Mouse (Mus musculus): ENCODE data around the gene Etaa1. TPM values are rescaled to one million over a fixed set of nuclear protein-coding genes. Genes with fewer than 3 reads are reported as not detected.
"Not testable (repeated sequence)": the region's sequence is repeated elsewhere in the genome, so short reads cannot be mapped to it uniquely, and the experiment has no call there.

Etaa1 gene
- 1 to 10 TPM; 7.4 to 9.0 (median 8.3) TPM for total RNA-seq (2022)

- DNase-seq (ENCODE audit: low spot score in 2 of 2), result peak; percentile 82 to 89
Observed at GRCm38 (mm10) chr11:17953231-17954134, at the start of gene Etaa1. Etaa1 (minus strand) TSS chr11:17953875.

- DNase-seq (ENCODE audit: low spot score in 2 of 2), result no peak
Observed at GRCm38 (mm10) chr11:17994151-17994550, 40.5 kb upstream of the Etaa1 start.

GRCm38 (mm10) chr11:17992311-17992710 is 38.6 kb upstream of the Etaa1 start:
- DNase-seq (ENCODE audit: low spot score in 2 of 2), result no peak

- no peak for DNase-seq (ENCODE audit: low spot score in 2 of 2)
Observed at GRCm38 (mm10) chr11:17983331-17983730, 29.7 kb upstream of the Etaa1 start.

- DNase-seq (ENCODE audit: low spot score in 2 of 2), result no peak
Observed at GRCm38 (mm10) chr11:17981246-17981645, 27.6 kb upstream of the Etaa1 start.

GRCm38 (mm10) chr11:17975581-17975980 is 21.9 kb upstream of the Etaa1 start:
- DNase-seq (ENCODE audit: low spot score in 2 of 2), result no peak

- DNase-seq (ENCODE audit: low spot score in 2 of 2), result no peak
Observed at GRCm38 (mm10) chr11:17952791-17953190, 884 bp downstream of the Etaa1 start.

- DNase-seq (ENCODE audit: low spot score in 2 of 2), result peak; percentile 10 to 53
Observed at GRCm38 (mm10) chr11:17951336-17951735, 2.3 kb downstream of the Etaa1 start.

GRCm38 (mm10) chr11:17939168-17939567 is 14.5 kb downstream of the Etaa1 start:
- DNase-seq (ENCODE audit: low spot score in 2 of 2), result no peak

- DNase-seq (ENCODE audit: low spot score in 2 of 2), result no peak
Observed at GRCm38 (mm10) chr11:17937931-17938330, 15.7 kb downstream of the Etaa1 start.

- no peak for DNase-seq (ENCODE audit: low spot score in 2 of 2)
Observed at GRCm38 (mm10) chr11:17917905-17918304, 35.8 kb downstream of the Etaa1 start.

GRCm38 (mm10) chr11:17917101-17917500 is 36.6 kb downstream of the Etaa1 start:
- DNase-seq (ENCODE audit: low spot score in 2 of 2), result no peak

GRCm38 (mm10) chr11:17916486-17916885 is 37.2 kb downstream of the Etaa1 start:
- DNase-seq (ENCODE audit: low spot score in 2 of 2), result no peak

GRCm38 (mm10) chr11:17900996-17901395 is 52.7 kb downstream of the Etaa1 start:
- DNase-seq (ENCODE audit: low spot score in 2 of 2), result not testable (repeated sequence)
